Mouse (Mus musculus) bone marrow, adult 2 months (tissue): ENCODE data around the gene Cnpy4.

Experiments
- CTCF ChIP-seq: fragments of 200-500 bp; IDR thresholded peaks from 2 replicates; pipeline ENCODE4 v1.5.1; 2011; ENCODE audit warnings: low read length, control low read depth; ENCODE audit not compliant: control insufficient read depth, insufficient read depth
- POLR2A ChIP-seq: fragments of 200-500 bp; IDR thresholded peaks from 2 replicates; pipeline ENCODE4 v1.6.1; 2011; ENCODE audit warnings: low read depth, mild to moderate bottlenecking, control low read depth, low read length, borderline replicate concordance; ENCODE audit not compliant: control insufficient read depth

GRCm38 (mm10) chr5:138225700-138226099, 38.4 kb downstream of the Cnpy4 start, which contains the start of gene Nxpe5:
- no peak for TF ChIP-seq POLR2A
- TF ChIP-seq CTCF: no peak
